Mouse (Mus musculus) cerebellum, adult 8-10 months (tissue): ENCODE results near the gene Vdr.

ENCODE experiments used
- DNase-seq: peaks from one replicate; pipeline ENCODE4 v3.0.0; 2022

Gene Vdr

DNA sequence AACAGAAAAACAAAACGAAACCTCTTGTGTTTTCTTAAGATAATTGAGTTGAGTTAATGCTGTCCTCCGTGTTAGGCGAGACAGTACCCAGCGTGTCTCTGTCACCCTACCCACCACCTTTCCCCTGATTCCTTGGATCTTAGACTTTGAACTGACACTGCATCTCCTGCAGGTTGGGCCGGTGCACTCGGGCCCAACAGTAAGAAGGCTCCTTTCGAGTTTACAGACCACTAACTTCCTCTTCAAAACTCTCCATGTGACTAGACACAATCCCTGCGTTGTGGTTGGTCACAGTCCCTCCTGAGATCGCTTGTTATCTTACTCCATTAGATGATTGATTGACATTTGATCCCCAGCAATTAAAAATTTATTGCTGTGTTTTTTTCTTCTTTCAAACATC is 7.6 kb upstream of the Vdr start:
- no peak for DNase-seq

DNA sequence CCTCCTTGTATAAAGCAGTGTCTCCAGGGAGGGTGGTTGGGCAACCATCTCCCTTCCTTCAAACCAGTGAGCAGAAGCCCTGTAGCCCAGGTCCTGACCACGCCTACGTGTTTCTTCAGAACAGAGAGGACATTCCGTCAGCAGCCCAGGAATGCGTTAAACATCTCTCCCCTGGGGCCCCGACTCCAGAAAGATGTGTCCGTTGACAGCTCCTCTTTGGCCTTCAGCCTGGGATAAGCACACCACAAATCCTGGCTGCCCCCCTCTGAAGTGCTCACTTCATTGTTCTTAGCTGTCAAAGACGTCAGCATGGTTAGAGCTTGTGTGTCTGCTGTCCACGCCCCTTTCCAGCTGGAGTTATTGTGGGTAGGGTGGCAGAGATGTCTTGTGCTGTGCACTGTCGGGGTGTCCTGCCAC is 3.9 kb upstream of the Vdr start:
- no peak for DNase-seq

DNA sequence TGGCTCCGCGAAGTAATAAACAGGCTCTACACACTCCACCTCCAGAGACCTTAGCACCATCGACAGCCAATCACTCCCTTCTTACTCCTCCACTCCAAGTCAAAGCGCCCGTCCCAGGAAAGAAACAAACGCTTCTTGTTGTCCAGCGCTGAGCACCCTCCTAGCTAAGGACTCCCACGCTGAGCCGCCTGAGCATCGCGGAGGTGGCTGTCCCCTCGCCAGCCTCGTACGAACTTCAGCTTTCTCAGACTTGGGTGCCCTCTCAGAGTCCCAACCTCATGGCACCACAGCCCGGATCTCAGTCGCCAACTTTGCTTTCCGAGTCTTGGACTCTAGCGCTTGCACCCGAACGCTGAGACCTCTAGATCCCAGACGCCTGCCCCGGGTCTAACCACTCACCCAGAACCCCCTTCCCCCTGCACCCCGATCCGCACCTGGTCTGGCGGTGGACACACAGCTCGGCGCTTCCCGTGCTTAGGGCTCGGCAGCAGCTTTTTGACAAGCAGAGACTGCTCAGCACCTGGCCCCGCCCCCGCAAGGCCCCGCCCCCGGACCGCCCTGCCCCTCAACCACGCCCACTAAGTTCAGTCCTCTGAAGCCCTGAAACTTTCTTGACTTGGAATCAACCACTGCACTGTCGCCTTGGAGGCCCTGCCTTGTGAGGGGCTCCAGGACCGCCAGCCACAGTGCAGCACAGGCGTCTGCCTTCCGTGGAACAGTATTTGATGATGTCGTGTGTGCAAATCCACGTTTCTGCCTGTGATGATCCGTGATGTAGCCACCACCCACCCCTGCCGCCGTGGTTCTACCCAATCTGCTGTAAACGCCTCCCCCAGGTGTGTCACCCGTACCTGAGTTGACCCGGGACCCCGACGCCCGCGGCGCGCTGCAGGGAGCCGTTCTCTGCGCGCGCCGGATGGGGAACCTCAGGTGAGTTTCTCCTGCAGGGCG is 2.4 kb downstream of the Vdr start:
- DNase-seq: no peak

DNA sequence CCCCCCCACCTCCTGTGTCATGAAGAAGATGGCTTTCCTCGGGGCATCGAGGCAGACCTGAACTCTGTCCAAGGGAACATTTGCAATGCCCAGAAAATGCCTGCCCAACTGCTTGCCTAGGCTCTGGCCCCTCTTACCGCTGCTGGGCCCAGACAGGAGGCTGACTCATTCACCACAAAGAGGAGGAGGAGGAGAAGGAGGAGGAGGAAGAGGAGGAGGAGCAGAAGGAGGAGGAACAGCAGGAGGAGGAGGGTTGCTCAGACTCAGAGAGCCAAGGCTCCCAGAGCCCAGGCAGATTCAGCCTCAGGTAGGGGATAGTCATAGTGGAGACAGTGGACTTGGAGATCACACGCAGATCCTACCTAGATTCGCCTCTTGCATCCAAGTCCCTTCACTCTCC is 3.2 kb downstream of the Vdr start:
- DNase-seq: no peak

DNA sequence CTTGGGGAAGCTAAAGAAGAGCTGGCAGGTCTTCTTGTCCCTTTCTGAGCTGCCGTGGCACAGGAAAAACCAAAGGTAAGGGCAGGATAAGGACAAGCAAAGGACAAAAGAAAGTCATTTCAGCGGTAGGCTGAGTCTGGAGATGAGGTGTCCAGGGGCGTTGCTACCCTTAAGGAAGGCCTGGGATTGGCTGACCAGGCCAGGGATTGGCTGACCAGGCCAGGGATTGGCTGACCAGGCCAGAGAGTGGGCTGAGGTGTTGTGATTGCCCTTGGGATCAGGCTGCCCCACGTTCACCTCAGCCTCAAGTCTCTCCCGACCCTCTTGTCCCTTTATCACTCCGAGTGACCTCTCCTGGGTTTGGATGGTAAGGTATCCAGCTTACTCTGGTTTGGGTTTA is 5.1 kb downstream of the Vdr start:
- no peak for DNase-seq

DNA sequence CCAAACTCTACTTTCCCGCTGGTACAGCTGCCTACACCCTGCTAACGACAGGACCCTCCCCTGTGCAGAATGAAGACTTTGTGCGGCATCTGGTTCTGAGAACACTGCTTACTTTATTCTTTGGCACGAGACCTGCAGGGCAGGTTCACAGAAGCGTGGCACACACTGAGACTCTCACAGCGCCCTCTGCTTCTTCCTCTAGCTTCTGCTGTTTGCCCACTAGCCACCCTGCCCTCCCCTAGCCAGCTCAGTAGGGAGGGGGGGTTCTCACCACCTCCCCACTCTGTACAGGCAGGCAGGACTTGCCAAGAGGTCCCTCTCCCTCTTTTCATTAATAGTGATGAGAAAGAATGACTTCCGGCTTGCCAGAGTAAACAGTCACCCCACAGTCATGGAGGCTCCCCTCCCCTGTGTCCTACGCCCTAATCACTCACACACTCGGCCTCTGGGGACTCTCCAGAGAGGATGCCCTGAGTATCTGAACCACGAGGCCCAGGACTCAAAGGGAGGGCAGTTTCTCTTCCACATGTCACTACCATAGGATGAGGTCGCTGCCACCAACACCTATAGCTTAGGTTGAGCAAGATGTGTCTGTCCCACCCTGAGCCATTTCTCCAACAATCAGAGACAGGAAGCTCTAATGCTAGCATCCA is 6.0 kb downstream of the Vdr start:
- no peak for DNase-seq

DNA sequence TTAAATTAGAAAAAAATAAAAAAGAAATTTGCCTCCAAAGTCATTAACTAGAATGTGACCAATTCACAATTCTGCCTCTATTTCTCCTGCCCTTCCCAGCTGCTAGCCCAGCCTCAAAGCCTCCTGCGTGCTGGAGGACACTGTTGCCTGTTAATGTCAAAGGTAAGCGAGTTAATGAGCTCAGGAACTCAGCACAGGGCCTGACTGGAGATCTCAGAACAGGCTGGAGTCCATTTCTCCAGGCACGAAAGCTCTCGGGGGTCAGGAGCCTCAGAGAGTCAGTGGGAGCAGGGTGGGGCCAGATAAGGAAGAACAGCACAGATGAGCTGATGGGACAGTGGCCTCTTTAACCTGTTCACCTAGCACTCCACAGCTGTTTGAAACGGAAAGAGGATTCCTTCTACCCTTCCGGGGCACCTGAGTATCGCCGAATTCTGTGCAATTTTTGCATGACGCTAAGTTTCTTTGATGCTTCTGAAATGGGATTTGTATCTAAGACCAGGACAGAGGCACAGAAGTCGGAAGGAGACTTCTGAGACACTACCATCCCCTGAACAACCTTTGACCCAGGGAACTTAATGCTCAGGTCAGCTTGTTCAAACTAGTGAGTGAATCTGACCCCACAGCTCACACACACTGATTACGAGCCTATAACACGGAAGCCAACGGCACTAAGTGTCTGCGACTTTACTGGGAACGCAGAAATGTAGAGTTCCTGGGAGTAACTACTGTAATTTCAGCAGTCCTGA is 7.0 kb downstream of the Vdr start:
- DNase-seq: no peak

DNA sequence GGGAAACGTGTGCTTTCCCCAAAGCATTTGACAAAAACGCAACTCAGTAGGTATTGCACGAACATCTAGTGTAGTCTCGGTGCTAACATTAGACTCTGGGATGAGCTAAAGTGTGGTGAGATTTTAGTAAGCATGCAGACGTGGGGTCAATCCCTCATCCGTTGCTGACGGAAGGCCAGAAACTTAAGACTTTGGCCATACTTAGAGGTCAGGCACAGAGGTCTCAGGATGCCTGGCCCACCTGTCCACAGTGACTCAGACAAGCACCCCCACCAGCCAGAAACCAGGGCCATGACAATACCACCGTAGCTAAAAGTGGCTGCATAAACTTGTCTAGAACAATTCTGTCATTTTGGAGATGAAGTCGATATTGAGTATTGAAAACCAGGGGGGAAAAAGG is 9.4 kb downstream of the Vdr start:
- DNase-seq: no peak

DNA sequence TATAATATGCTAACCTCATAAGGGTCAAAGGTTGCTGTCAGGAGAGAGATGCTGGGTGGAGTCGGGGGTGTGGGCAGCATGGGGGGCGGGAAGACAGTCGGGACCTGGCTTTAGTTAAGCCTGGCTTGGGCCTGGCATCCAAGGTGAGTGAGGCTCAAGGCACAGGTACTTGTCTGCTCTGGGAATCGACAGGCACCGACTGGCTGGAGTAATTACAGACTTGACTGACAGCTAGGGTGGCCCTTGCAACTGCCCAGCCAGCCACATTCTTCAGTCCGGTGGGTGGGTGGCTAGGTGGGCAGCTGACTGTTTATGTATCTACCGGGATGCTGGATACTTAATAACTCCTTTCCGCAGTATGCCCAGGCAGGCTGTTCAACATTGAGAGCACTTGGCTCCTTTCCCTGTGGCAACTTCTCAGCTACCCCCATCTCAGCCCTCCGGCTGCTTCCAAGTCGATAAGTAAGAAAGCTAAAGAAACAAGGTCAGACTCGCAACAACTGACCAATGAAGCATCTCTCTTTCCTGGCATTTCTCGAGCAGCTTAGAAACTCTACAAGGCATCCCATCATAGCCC is 10.0 kb downstream of the Vdr start:
- no peak for DNase-seq

DNA sequence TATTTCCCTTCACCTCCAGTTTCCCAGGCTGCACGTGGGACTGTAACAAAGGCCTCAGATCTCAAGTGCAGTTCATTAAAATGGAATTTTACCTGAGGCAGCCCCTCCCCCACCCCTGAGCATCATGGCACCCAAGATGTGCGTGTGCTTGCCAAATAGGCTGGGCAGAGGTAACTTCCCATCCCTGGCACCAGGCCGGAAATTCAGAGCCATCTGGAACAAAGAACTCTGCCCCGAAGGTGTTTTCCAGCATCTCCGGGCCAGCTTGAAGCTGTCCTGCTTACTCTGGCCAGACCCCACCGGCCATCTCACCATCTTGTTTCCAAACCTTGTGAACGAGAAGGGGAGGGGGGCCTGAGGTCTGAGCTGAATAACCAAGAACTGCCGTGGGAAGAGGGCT is 10.7 kb downstream of the Vdr start:
- DNase-seq: no peak

DNA sequence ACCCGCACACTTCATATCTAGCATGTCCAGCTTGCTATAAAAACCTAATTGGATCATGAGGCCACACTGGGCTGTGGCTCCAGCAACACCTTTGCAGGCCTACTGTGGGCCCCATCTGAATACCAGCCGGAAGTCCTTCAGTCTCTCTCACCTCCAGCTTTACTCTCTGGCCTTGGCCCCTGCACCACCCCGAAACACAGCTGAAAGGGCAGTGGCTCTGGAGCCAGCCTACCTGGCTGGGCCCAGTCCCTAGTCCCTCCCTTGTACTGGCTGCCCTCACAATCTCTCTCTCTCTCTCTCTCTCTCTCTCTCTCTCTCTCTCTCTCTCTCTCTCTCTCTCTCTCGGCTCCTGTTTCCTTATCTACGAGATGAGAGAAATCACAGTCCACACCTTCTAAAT is 11.6 kb downstream of the Vdr start:
- DNase-seq: no peak

DNA sequence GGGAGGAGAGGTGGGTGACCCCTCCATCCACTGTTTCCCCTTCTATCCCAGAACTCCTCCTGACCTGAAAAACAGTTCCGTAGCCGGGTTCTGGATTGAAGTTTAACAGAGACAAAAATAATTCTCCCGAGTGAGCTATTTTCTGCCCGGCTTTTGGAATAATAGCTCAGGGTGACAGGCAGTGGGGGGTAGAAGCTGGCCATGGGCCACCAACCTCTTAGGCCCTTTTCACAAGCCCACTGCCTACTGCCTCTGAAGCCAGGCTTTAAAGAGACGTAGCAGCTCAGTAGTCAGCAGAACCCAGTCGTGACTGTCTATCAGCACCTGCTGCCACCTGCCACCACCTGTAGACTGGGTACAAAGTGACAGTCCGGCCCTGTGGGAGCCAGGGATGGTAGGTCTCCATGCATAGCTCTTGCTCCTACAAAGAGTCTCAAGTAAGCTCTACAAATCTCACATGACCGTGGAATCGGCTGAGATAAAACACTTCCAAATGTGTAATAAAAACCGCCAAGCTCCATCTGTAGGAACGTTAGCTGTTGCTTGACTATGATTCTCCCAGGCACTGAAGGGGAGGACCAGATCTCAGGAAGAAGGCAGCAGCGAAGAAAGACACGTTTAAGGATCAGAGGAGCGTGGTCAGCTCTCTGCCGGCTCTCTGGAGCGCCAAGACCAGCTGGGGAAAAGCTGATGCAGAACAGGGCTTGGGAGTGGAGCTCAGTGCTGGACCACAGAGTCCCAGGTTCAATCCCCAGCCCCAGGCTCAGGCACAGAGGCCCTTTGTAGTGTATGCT is 13.4 kb downstream of the Vdr start:
- DNase-seq: no peak

DNA sequence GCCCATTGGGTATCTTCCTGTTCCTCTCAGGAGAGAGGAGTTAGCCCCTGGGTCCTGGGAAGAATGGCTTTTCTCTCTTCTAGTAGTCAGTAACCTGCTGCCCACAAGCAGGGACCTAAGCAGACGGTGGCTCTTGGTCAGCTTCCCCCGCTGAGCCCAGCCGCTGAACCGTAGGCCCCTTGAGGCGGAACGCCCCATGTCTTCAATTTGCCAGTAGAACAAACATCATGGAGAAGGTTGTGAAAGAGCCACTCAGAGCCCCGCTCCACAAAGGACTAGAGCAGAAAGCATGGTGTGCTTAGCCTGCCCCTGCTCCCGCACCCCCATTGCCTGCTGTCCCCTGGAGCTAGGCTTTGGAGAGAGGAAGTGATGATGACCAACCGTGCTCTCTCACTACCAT is 14.1 kb downstream of the Vdr start:
- no peak for DNase-seq

DNA sequence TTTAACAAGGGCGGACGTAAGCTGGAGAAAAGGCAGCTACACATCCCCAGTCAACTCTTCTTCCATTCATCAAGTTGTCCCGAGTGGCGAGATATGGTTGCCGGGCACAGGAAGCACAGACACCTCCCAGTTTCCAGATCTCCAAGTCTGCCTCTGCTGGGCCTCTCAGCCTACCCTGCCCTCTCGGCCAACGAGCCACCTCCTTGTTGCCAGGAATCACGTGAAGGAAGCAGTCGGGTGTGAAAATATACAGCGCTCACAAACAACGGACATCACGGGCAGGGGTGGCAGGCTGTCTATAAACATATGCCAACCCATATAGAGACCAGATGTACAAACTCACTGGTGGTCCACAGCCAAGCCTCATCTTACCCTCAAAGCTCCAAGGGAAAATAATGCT is 14.6 kb downstream of the Vdr start:
- no peak for DNase-seq

DNA sequence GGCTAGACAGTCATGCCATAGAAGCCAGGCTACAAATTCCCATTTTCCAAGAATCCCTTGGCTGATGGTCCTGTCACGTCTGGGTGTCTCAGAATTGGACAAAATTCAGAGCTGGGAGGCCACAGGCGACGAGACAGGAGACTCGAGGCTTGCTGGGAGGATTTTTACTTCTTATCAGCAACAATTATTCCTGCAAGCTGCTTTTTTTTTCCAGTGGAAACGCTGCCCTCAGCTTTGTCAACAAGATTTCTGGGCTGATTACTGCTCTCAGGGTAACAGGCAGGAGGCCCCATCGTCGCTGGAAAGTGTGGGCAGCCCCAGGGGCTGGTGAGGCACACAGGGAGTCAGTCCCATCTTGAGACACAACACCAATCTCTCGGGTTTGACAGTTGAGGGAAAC is 17.9 kb downstream of the Vdr start:
- DNase-seq: no peak

DNA sequence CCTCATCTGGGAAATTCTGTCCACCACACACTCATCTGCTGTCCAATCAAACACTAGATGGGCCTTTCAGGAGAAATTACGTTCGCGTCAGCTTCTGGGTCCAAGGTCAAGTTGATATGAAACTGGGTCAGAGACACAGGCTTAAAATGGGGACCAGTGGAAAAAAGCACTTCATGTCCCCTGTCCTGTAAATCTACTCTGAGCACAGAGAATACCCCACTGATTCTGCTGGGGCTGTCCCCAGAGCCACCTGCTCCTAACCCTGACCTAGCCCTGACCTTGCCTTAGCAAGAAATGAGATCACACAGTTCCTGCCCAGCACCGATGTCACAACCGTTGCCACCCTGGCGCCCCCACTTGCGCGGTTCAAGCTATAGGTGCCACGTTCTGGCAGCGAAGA is 20.0 kb downstream of the Vdr start:
- no peak for DNase-seq

DNA sequence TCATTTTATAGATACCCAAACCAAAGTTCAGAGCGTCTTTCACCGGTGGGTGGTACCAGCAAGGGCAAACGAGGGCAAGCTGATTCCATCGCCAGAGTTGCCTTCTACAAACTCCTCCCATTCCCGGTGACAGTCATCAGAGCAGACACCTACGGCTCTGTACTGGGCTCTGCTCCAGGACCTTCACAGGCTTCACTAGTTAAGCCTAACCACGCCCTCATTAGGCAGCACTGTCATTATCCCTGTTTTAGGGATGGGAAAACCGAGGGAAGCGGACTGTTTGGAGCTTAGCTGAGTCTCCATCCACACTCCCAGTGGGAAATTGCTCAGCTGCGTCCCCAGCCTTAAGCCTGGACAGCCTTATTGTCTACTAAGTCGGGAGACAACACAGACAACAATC is 20.4 kb downstream of the Vdr start:
- no peak for DNase-seq

DNA sequence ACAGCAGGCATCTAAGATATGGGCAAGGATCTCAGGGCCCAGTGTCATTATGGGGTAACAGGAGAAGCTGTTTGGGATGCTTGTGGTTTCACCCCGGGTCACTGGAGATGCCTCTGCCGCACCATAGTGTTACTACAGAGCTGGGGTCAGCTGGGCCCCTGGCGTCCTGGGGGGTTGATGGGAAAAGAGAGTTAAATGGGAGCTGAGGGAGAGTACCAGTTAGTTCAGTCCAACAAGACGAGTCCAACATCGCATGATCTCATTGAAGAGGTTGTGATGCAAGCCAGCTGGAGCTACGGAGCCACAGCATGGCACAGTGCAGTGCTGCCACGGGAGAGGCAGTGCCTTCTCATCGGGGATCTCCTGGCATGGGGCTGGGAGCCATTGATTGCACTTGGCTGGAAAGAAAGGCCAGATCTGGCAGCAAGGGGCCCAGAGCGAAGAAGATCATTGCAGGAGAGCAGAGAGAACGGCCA is 22.9 kb downstream of the Vdr start:
- DNase-seq: no peak

DNA sequence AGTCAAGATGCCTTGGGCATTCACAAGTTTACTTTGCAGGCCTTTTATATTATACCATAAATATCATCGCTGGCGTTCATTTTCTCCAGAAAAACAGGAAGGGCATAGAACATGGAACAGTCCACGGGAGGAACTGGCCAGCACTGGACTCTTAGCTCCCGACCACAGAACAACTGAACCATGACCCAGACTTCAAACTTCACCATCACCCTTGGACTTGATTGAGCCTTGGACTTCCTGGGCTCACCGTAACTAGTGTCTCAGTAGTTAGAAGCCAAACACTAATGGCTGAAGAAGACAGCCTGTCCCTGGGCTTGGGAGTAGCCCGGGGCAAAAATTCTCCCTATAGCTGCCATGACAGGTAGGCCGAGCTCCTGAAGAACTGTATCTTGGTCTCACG is 29.0 kb downstream of the Vdr start:
- no peak for DNase-seq

DNA sequence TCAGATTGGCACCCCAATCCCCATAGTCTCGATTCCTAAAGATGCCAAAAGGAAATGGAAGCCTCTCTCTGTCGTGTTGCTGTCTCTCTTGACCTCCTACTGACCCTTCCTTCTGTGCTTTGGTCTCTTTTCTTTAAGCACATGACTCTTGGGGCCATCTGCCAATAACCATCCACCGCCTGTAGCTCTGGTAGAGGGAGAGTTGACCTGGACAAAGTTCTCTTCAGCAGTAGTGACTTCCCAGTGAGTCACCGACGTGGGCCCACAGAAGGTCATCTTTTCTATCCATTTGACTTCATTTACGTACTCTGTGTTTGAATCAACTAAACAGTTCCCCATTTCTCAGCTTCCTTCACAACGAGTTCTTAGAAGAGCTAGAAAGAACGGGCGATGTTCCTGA is 30.0 kb downstream of the Vdr start:
- DNase-seq: no peak

DNA sequence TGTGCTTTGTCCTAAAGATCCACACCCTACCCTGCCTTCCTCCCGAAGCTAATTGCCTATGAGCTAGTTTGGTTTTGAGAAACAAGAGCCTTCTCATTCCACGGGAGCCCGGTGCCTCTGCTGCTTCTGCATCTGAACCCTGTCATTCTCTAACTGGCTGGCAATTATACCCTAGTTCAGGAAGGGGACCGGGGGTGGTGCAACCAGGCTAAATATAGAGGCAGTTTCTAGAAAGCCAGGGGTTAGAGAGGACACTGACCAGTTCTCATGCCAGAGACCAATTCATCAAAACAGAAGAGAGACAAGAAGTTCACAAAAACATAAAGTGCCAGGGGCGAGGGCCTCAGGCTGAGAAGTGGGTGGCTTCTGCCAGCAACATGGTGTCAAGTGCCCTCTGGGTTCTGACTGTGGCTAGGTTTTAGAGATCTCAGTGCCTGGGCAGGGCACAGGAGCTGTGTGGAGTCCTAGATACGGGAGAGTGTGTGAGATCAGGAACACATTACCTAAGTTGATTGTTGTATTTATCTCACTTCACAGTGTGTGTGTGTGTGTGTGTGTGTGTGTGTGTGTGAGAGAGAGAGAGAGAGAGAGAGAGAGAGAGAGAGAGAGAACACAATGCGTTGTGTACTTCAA is 31.6 kb downstream of the Vdr start:
- no peak for DNase-seq

DNA sequence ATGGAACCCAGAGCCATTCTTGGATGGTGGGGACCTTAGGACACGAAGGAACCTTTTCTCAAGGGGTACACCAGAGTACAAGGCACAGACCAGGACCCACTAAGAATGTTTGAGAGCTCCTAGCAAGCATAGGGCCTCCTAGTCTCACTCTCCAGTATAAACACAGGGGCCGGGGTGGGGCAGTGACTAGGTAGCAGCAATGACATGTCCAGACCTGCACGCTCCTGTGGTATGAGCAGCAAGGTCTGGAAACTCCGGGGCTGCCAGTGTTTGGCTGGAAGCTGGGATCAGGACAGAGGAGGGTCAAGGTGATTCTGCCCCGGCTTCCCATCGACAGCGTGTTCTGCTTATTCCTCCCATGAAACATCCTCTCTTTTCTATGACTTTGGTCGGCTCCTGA is 34.6 kb downstream of the Vdr start:
- DNase-seq: no peak
